Mouse (Mus musculus): Measurements from ENCODE around the gene Anks1b. TPM values are rescaled to one million over a fixed set of nuclear protein-coding genes. Genes with fewer than 3 reads are reported as not detected.

Gene Anks1b
- total and polyA plus RNA-seq, 3 experiments, result 0.11 TPM; not detected in 2

GRCm38 (mm10) chr10:90717961-90718360, 844.7 kb downstream of the Anks1b start:
- no peaks in the 10 kb centered on the region; the same call in 1 of the 2 replicates for H3K9me3 ChIP-seq (replicated peaks)
- no peak for TF ChIP-seq GATA2 (IDR thresholded peaks at IDR 0.05; ENCODE audit: borderline replicate concordance, low read depth, low read length)
- TF ChIP-seq POLR2AphosphoS5 (IDR thresholded peaks at IDR 0.05; ENCODE audit: insufficient replicate concordance, low read depth, low read length), result no peak
- TF ChIP-seq CTCF (IDR thresholded peaks at IDR 0.05; ENCODE audit: low read depth, low read length), result no peak
- no peak for TF ChIP-seq GATA1 (IDR thresholded peaks at IDR 0.05; ENCODE audit: borderline replicate concordance, low read length)
- TF ChIP-seq TAL1 (conservative IDR thresholded peaks at IDR 0.05; ENCODE audit: low read depth, low read length), result no peak
- no peaks in the 10 kb centered on the region for H3K4me1 ChIP-seq (ENCODE audit: insufficient read depth, low read depth, low read length)
- H3K4me3 ChIP-seq (ENCODE audit: low read depth, low read length), result no peak overlapping the region
- H3K36me3 ChIP-seq (replicated peaks), result no peaks in the 10 kb centered on the region
- no peaks in the 10 kb centered on the region for H3K27me3 ChIP-seq (ENCODE audit: insufficient read depth, low read length)
- DNase-seq (ENCODE audit: low spot score) (no peak), ATAC-seq (ENCODE audit: extremely low read depth, insufficient number of reproducible peaks, low FRiP score, poor library complexity, severe bottlenecking) (no peak)

- no peaks in the 10 kb centered on the region for H3K36me3 ChIP-seq (replicated peaks)
- H3K27me3 ChIP-seq (ENCODE audit: insufficient read depth, low read length), result no peaks in the 10 kb centered on the region
- no peaks in the 10 kb centered on the region; the same call in 1 of the 2 replicates for H3K9me3 ChIP-seq (replicated peaks)
- no peak for ATAC-seq (ENCODE audit: extremely low read depth, insufficient number of reproducible peaks, low FRiP score, poor library complexity, severe bottlenecking)
- DNase-seq (ENCODE audit: low spot score), result no peak
- no peak overlapping the region for H3K4me3 ChIP-seq (ENCODE audit: low read depth, low read length)
- TF ChIP-seq CTCF (IDR thresholded peaks at IDR 0.05; ENCODE audit: low read depth, low read length) (no peak), GATA2 (IDR thresholded peaks at IDR 0.05; ENCODE audit: borderline replicate concordance, low read depth, low read length) (no peak), POLR2AphosphoS5 (IDR thresholded peaks at IDR 0.05; ENCODE audit: insufficient replicate concordance, low read depth, low read length) (no peak), GATA1 (IDR thresholded peaks at IDR 0.05; ENCODE audit: borderline replicate concordance, low read length) (no peak), TAL1 (conservative IDR thresholded peaks at IDR 0.05; ENCODE audit: low read depth, low read length) (no peak)
- no peaks in the 10 kb centered on the region for H3K4me1 ChIP-seq (ENCODE audit: insufficient read depth, low read depth, low read length)
These were observed 845.4 kb downstream of the Anks1b start for GRCm38 (mm10) chr10:90718684-90719083.

- no peaks in the 10 kb centered on the region for H3K27me3 ChIP-seq (ENCODE audit: insufficient read depth, low read length)
- no peak for TF ChIP-seq POLR2AphosphoS5 (IDR thresholded peaks at IDR 0.05; ENCODE audit: insufficient replicate concordance, low read depth, low read length)
- TF ChIP-seq TAL1 (conservative IDR thresholded peaks at IDR 0.05; ENCODE audit: low read depth, low read length), result no peak
- TF ChIP-seq GATA1 (IDR thresholded peaks at IDR 0.05; ENCODE audit: borderline replicate concordance, low read length), result no peak
- TF ChIP-seq CTCF (IDR thresholded peaks at IDR 0.05; ENCODE audit: low read depth, low read length), result no peak
- TF ChIP-seq GATA2 (IDR thresholded peaks at IDR 0.05; ENCODE audit: borderline replicate concordance, low read depth, low read length), result no peak
- no peak overlapping the region for H3K4me3 ChIP-seq (ENCODE audit: low read depth, low read length)
- H3K36me3 ChIP-seq (replicated peaks), result no peaks in the 10 kb centered on the region
- no peaks in the 10 kb centered on the region; the same call in 1 of the 2 replicates for H3K9me3 ChIP-seq (replicated peaks)
- H3K4me1 ChIP-seq (ENCODE audit: insufficient read depth, low read depth, low read length), result no peaks in the 10 kb centered on the region
- DNase-seq (ENCODE audit: low spot score) (no peak), ATAC-seq (ENCODE audit: extremely low read depth, insufficient number of reproducible peaks, low FRiP score, poor library complexity, severe bottlenecking) (no peak)
These were observed 846.7 kb downstream of the Anks1b start for GRCm38 (mm10) chr10:90719996-90720395.

- TF ChIP-seq POLR2AphosphoS5 (IDR thresholded peaks at IDR 0.05; ENCODE audit: insufficient replicate concordance, low read depth, low read length), result no peak
- no peak for TF ChIP-seq GATA1 (IDR thresholded peaks at IDR 0.05; ENCODE audit: borderline replicate concordance, low read length)
- no peak for TF ChIP-seq GATA2 (IDR thresholded peaks at IDR 0.05; ENCODE audit: borderline replicate concordance, low read depth, low read length)
- no peak for TF ChIP-seq TAL1 (conservative IDR thresholded peaks at IDR 0.05; ENCODE audit: low read depth, low read length)
- no peak for TF ChIP-seq CTCF (IDR thresholded peaks at IDR 0.05; ENCODE audit: low read depth, low read length)
- no peak for ATAC-seq (ENCODE audit: extremely low read depth, insufficient number of reproducible peaks, low FRiP score, poor library complexity, severe bottlenecking)
- H3K4me1 ChIP-seq (ENCODE audit: insufficient read depth, low read depth, low read length), result no peaks in the 10 kb centered on the region
- no peak for DNase-seq (ENCODE audit: low spot score)
- no peak overlapping the region for H3K4me3 ChIP-seq (ENCODE audit: low read depth, low read length)
- no peaks in the 10 kb centered on the region for H3K36me3 ChIP-seq (replicated peaks)
- H3K9me3 ChIP-seq (replicated peaks), result no peaks in the 10 kb centered on the region; the same call in 1 of the 2 replicates
- no peaks in the 10 kb centered on the region for H3K27me3 ChIP-seq (ENCODE audit: insufficient read depth, low read length)
These were observed 849.8 kb downstream of the Anks1b start for GRCm38 (mm10) chr10:90723071-90723494.

- no peak for ATAC-seq (ENCODE audit: extremely low read depth, insufficient number of reproducible peaks, low FRiP score, poor library complexity, severe bottlenecking)
- Histone ChIP-seq H3K9me3 (replicated peaks) (no peaks in the 10 kb centered on the region), H3K4me3 (ENCODE audit: low read depth, low read length) (no peak overlapping the region), H3K36me3 (replicated peaks) (no peaks in the 10 kb centered on the region), H3K27me3 (ENCODE audit: insufficient read depth, low read length) (no peaks in the 10 kb centered on the region), H3K4me1 (ENCODE audit: insufficient read depth, low read depth, low read length) (no peaks in the 10 kb centered on the region)
- TF ChIP-seq TAL1 (conservative IDR thresholded peaks at IDR 0.05; ENCODE audit: low read depth, low read length) (no peak), GATA2 (IDR thresholded peaks at IDR 0.05; ENCODE audit: borderline replicate concordance, low read depth, low read length) (no peak), POLR2AphosphoS5 (IDR thresholded peaks at IDR 0.05; ENCODE audit: insufficient replicate concordance, low read depth, low read length) (no peak), CTCF (IDR thresholded peaks at IDR 0.05; ENCODE audit: low read depth, low read length) (no peak), GATA1 (IDR thresholded peaks at IDR 0.05; ENCODE audit: borderline replicate concordance, low read length) (no peak)
- DNase-seq (ENCODE audit: low spot score), result no peak
These were observed 850.6 kb downstream of the Anks1b start for GRCm38 (mm10) chr10:90723941-90724341.

DNA sequence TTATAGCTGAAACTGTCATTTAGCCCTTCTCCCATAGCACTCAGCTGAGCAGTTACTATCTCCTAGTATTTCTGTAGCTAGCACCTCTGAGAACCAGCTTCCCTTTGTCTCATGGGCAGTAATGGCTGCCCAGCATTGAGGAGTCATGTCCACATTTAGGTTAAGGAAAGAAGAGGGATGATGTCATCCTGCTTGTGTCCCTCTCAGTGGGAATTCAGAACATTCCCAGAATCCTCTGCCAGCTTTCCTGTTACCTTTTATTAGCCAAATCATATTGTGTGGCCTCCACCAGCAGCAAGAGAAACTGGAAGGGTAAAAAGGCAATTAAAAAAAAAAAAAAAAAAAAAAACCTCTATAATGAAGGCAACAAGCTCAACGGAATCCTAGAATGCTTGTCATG, 851.6 kb downstream of the Anks1b start:
- Histone ChIP-seq H3K4me3 (ENCODE audit: low read depth, low read length) (no peak overlapping the region), H3K27me3 (ENCODE audit: insufficient read depth, low read length) (no peaks in the 10 kb centered on the region), H3K36me3 (replicated peaks) (no peaks in the 10 kb centered on the region), H3K9me3 (replicated peaks) (no peaks in the 10 kb centered on the region), H3K4me1 (ENCODE audit: insufficient read depth, low read depth, low read length) (no peaks in the 10 kb centered on the region)
- no peak for ATAC-seq (ENCODE audit: extremely low read depth, insufficient number of reproducible peaks, low FRiP score, poor library complexity, severe bottlenecking)
- no peak for DNase-seq (ENCODE audit: low spot score)
- TF ChIP-seq GATA2 (IDR thresholded peaks at IDR 0.05; ENCODE audit: borderline replicate concordance, low read depth, low read length) (no peak), TAL1 (conservative IDR thresholded peaks at IDR 0.05; ENCODE audit: low read depth, low read length) (no peak), POLR2AphosphoS5 (IDR thresholded peaks at IDR 0.05; ENCODE audit: insufficient replicate concordance, low read depth, low read length) (no peak), CTCF (IDR thresholded peaks at IDR 0.05; ENCODE audit: low read depth, low read length) (no peak), GATA1 (IDR thresholded peaks at IDR 0.05; ENCODE audit: borderline replicate concordance, low read length) (no peak)

All from G1E (cell line).